Mouse (Mus musculus): ENCODE data around the gene Nfatc2. TPM values are rescaled to one million over a fixed set of nuclear protein-coding genes. Genes with fewer than 3 reads are reported as not detected.

Nfatc2 gene
- polyA plus RNA-seq, 1 experiment from 2014 or later, result 0.54 TPM

DNA sequence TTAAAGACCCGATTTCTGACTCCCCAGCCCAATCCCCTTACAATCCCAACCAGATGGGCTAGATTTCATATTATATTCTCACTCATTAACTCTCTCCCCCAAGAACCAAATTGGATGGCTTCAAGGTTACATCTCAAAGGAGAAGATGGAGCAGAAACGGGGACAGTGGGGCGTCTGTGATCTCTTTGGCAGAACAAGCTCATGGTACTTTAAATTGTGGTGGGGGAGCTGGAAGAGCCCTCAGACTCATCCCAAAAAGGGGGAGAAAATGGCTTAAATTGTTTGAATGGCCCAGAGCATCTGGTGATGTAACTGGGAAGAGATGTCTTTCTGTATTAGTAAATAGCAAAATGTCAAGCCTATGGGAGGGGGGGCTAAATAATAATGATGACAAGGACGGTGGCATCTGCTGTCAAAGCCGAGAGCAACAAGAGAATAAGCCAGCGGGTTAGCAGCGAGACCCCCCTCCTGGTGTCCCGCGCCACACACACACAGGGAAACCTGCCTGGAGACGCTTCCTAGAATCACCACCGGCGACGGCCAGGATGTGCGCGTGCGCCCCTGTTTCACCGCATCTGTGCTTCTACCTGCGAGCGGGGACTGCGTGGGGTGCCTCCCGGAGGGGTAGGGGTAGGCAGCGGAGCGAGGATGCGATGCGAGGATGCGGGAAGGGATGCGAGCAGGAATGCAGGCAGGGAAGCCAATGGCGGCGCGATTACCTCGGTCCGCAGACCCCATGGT, 537 bp downstream of the Nfatc2 start:
- no peaks in the 10 kb centered on the region for H3K36me3 ChIP-seq
- H3K27me3 ChIP-seq (ENCODE audit: low read depth, poor library complexity, severe bottlenecking), result peaks cover 87% of the 10 kb centered on the region
- peak overlapping the region; percentile 70 for H3K4me3 ChIP-seq
- peaks cover 39% of the 10 kb centered on the region for H3K4me1 ChIP-seq
- H3K27ac ChIP-seq (replicated peaks), result peak overlapping the region; percentile 81
- H3K9me3 ChIP-seq (replicated peaks), result no peaks in the 10 kb centered on the region
- DNase-seq (ENCODE audit: low spot score), result no peak
- WGBS, result 2% methylated on average over 32 of the region's 32 CpGs

GRCm38 (mm10) chr2:168595693-168596092, 5.8 kb downstream of the Nfatc2 start:
- 0 out of 2 replicates have a peak overlapping the region, but pooled peaks have one; percentile 7 for H3K27ac ChIP-seq (replicated peaks)
- H3K4me3 ChIP-seq, result no peak overlapping the region
- peaks cover 58% of the 10 kb centered on the region for H3K27me3 ChIP-seq (ENCODE audit: low read depth, poor library complexity, severe bottlenecking)
- no peak for DNase-seq (ENCODE audit: low spot score)
- H3K36me3 ChIP-seq, result no peaks in the 10 kb centered on the region
- WGBS, result 76% methylated on average over 7 of the region's 7 CpGs
- no peaks in the 10 kb centered on the region for H3K9me3 ChIP-seq (replicated peaks)
- H3K4me1 ChIP-seq, result peaks cover 20% of the 10 kb centered on the region

DNA sequence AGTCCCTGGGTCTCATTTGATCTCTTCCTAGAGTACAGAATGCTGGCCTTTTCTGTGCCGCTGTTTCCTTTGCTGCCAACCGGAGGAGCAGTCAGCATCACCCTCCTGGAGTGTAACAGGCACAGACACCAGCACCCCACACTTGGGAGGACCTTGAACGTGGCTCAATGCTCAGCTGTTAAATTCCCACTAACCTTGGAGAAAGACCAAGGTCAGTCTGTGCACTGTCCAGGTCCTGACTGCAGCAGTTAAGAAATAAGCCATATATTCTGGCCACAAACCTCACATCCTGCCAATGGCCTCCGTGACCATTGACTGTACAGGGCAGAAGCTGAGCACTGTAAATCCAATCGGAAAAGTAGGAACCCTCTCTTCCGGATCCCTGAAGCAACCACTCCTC, 7.8 kb downstream of the Nfatc2 start:
- H3K4me3 ChIP-seq, result no peak overlapping the region
- H3K27me3 ChIP-seq (ENCODE audit: low read depth, poor library complexity, severe bottlenecking), result peaks cover 58% of the 10 kb centered on the region
- no peak for DNase-seq (ENCODE audit: low spot score)
- no peaks in the 10 kb centered on the region for H3K36me3 ChIP-seq
- 88% methylated on average over 6 of the region's 6 CpGs for WGBS
- peaks cover 29% of the 10 kb centered on the region for H3K4me1 ChIP-seq
- no peak overlapping the region for H3K27ac ChIP-seq (replicated peaks)
- no peaks in the 10 kb centered on the region for H3K9me3 ChIP-seq (replicated peaks)

DNA sequence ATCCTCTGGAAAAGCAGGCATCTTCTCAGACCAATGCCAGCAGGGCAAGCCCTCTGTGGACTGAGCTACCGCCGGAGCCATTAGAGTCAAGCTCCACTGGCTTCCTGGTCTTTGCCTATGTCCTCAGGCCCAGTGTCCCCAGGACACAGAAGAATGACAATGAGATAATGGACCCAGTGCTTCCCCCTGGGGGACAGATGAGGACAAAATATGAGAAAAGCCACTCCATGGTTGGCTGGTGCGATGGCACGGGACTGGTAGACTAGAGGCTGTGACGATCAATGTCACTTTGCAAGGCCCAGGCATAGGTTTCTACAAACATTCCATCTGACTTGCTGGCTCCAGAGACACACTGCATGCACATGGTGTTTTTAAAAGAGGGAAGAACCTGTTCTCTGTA, 8.5 kb downstream of the Nfatc2 start:
- Histone ChIP-seq H3K4me3 (no peak overlapping the region), H3K9me3 (replicated peaks) (no peaks in the 10 kb centered on the region), H3K27me3 (ENCODE audit: low read depth, poor library complexity, severe bottlenecking) (peaks cover 58% of the 10 kb centered on the region), H3K4me1 (peaks cover 31% of the 10 kb centered on the region), H3K36me3 (no peaks in the 10 kb centered on the region), H3K27ac (replicated peaks) (no peak overlapping the region)
- WGBS, result 89% methylated on average over 5 of the region's 5 CpGs
- no peak for DNase-seq (ENCODE audit: low spot score)

GRCm38 (mm10) chr2:168591076-168591475, 10.4 kb downstream of the Nfatc2 start:
- 77% methylated on average over 2 of the region's 2 CpGs for WGBS
- Histone ChIP-seq H3K27ac (replicated peaks) (no peak overlapping the region), H3K27me3 (ENCODE audit: low read depth, poor library complexity, severe bottlenecking) (peaks cover 53% of the 10 kb centered on the region), H3K4me1 (peaks cover 32% of the 10 kb centered on the region), H3K36me3 (no peaks in the 10 kb centered on the region), H3K4me3 (no peak overlapping the region), H3K9me3 (replicated peaks) (no peaks in the 10 kb centered on the region)
- no peak for DNase-seq (ENCODE audit: low spot score)

- no peak for DNase-seq (ENCODE audit: low spot score)
- peaks cover 53% of the 10 kb centered on the region for H3K27me3 ChIP-seq (ENCODE audit: low read depth, poor library complexity, severe bottlenecking)
- no peaks in the 10 kb centered on the region for H3K9me3 ChIP-seq (replicated peaks)
- H3K36me3 ChIP-seq, result no peaks in the 10 kb centered on the region
- 45% methylated on average over 10 of the region's 10 CpGs for WGBS
- H3K27ac ChIP-seq (replicated peaks), result no peak overlapping the region
- peaks cover 27% of the 10 kb centered on the region for H3K4me1 ChIP-seq
- H3K4me3 ChIP-seq, result peak overlapping the region; percentile 63
These were observed 10.9 kb downstream of the Nfatc2 start for GRCm38 (mm10) chr2:168590556-168590955.

- Histone ChIP-seq H3K36me3 (no peaks in the 10 kb centered on the region), H3K27me3 (ENCODE audit: low read depth, poor library complexity, severe bottlenecking) (peaks cover 53% of the 10 kb centered on the region), H3K27ac (replicated peaks) (peak overlapping the region; percentile 55), H3K4me1 (peaks cover 27% of the 10 kb centered on the region), H3K4me3 (peak overlapping the region; percentile 63), H3K9me3 (replicated peaks) (no peaks in the 10 kb centered on the region)
- 2% methylated on average over 37 of the region's 38 CpGs for WGBS
- DNase-seq (ENCODE audit: low spot score), result peak; percentile 42
These were observed 11.3 kb downstream of the Nfatc2 start for GRCm38 (mm10) chr2:168590168-168590551.

DNA sequence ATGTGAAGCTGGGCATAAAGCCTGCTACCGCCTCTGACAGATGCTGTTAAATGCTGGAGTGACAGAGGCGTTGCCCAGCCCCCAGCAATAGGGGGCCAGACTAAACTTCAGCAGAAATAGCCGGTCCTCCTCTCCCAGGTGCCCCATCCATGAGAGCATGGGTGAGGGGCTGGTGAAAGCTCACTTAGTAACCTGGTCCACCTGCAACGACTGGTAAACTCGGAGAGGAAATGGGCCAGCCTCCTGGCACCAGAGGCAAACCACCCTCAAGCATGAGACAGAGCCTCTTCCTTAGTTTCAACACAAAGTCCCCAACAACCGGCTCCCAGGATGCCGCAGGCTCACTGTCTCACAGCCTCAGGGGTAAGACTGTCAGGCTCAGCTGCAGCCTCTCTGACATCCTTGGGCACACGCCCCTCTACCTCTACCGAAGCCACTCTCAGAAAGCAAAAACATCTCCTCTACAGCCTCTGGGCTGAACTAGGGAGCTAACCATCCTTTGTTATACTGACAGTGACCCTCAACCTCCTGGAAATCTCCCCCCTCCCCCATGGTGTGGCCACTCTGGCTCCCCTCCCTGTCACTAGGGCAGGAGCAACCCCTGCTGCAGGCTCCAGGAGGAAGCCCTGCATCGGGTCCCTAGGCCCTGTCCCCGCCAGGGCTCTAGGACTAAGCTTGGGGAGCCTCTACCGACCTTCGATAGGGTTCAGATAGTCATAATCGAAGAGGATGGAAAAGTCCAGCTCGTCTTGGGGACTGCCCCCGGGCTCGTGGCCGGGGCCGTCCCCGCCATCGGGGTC, 11.9 kb downstream of the Nfatc2 start:
- peak overlapping the region; percentile 55 for H3K27ac ChIP-seq (replicated peaks)
- peak; percentile 33 for DNase-seq (ENCODE audit: low spot score)
- 6% methylated on average over 21 of the region's 21 CpGs for WGBS

DNA sequence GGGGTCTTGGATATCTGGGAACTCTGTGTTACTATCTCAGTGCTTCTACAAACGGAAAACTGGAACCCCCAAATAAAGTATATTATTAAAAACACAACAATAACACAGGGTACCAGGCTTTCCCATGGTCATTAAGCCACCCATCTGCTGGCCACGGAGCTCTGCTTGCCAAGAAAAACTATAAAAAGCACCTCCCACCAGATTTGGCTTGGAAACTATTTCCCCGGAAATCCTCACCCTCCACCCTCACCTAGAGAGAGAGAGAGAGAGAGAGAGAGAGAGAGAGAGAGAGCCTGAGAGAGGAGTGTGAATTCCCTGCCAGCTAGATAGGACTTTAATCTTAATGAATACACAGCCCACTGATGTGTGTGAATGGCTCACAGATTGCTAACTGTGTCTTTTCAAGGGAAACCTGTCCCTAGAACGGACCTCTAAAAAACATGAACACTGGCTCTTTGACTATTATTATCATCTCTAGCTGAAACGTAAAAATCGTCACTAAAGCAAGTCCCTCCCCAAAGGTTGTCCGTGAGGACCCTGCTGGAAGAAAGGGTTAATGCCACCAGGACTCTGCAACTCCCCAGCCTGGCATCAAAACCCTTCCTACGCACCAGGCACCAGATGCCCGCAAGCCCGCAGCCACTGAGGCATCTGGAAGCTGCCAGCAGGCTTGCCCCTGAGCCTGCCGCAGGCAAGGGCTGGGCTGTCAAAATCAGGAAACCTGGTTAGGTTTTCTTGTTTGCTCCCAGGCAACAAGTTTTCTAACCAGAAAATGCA, 12.7 kb downstream of the Nfatc2 start:
- H3K4me3 ChIP-seq, result no peak overlapping the region
- DNase-seq (ENCODE audit: low spot score), result no peak
- H3K27ac ChIP-seq (replicated peaks), result no peak overlapping the region
- H3K27me3 ChIP-seq (ENCODE audit: low read depth, poor library complexity, severe bottlenecking), result peaks cover 53% of the 10 kb centered on the region
- H3K4me1 ChIP-seq, result peaks cover 39% of the 10 kb centered on the region
- WGBS, result 69% methylated on average over 11 of the region's 11 CpGs
- no peaks in the 10 kb centered on the region for H3K36me3 ChIP-seq
- H3K9me3 ChIP-seq (replicated peaks), result no peaks in the 10 kb centered on the region

More for the DNA sequence above, 11.9 kb downstream of the Nfatc2 start:
- H3K4me1 ChIP-seq, result peaks cover 31% of the 10 kb centered on the region
- no peaks in the 10 kb centered on the region for H3K36me3 ChIP-seq
- peak overlapping the region; percentile 63 for H3K4me3 ChIP-seq
- peaks cover 53% of the 10 kb centered on the region for H3K27me3 ChIP-seq (ENCODE audit: low read depth, poor library complexity, severe bottlenecking)
- H3K9me3 ChIP-seq (replicated peaks), result no peaks in the 10 kb centered on the region

DNA sequence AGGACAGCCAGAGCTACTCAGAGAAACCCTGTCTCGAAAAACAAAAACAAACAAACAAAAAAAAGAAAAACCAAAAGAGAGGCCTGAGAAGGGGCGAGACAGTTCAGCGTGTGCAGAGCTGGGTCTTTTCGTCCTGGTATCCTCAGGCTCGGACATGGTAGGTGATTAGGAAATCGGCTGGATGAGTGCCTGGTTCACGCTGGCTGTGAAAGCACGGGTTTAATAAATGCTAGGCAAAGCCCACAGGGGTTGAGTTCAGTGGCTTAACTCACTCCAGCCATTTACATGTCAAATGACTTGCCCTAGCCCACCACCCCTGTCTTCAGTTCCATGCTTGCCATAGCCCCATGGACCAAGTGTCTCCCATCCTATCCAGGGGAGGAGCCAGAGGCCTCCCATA, 14.3 kb downstream of the Nfatc2 start:
- H3K27me3 ChIP-seq (ENCODE audit: low read depth, poor library complexity, severe bottlenecking), result peaks cover 50% of the 10 kb centered on the region
- H3K9me3 ChIP-seq (replicated peaks), result no peaks in the 10 kb centered on the region
- 74% methylated on average over 8 of the region's 8 CpGs for WGBS
- H3K4me1 ChIP-seq, result peaks cover 39% of the 10 kb centered on the region
- no peak for DNase-seq (ENCODE audit: low spot score)
- H3K4me3 ChIP-seq, result no peak overlapping the region
- no peak overlapping the region for H3K27ac ChIP-seq (replicated peaks)
- H3K36me3 ChIP-seq, result no peaks in the 10 kb centered on the region

DNA sequence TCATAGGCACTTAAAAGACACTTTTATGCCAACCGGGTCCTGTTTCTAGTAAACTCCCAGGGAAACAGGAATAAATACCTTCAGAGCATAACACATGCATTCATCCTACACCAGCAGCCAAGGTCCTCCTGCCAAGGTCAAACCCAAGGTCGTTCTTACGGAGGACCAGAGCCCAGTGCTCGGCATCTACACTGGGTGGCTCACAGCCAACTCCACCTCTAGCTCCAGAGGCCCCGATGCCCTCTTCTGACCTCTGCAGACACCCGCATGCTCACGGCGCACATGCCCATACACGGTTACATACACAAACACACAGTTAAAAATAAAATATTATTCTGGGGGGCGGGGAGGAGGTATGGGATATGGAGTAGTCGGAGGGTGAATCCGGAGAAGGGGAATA, 14.9 kb downstream of the Nfatc2 start:
- no peaks in the 10 kb centered on the region for H3K9me3 ChIP-seq (replicated peaks)
- DNase-seq (ENCODE audit: low spot score), result no peak
- H3K27ac ChIP-seq (replicated peaks), result no peak overlapping the region
- 91% methylated on average over 12 of the region's 12 CpGs for WGBS
- H3K4me1 ChIP-seq, result peaks cover 42% of the 10 kb centered on the region
- H3K36me3 ChIP-seq, result no peaks in the 10 kb centered on the region
- peaks cover 43% of the 10 kb centered on the region for H3K27me3 ChIP-seq (ENCODE audit: low read depth, poor library complexity, severe bottlenecking)
- H3K4me3 ChIP-seq, result no peak overlapping the region

- 84% methylated on average over 6 of the region's 6 CpGs for WGBS
- H3K27ac ChIP-seq (replicated peaks), result no peak overlapping the region
- no peak overlapping the region for H3K4me3 ChIP-seq
- H3K36me3 ChIP-seq, result no peaks in the 10 kb centered on the region
- no peak for DNase-seq (ENCODE audit: low spot score)
- peaks cover 33% of the 10 kb centered on the region for H3K27me3 ChIP-seq (ENCODE audit: low read depth, poor library complexity, severe bottlenecking)
- H3K9me3 ChIP-seq (replicated peaks), result no peaks in the 10 kb centered on the region
- peaks cover 50% of the 10 kb centered on the region for H3K4me1 ChIP-seq
These were observed 16.6 kb downstream of the Nfatc2 start for GRCm38 (mm10) chr2:168584857-168585256.

Measured in midbrain, embryonic 10.5 days (tissue).